Mouse (Mus musculus) lung, adult 18-20 months (tissue): ENCODE results near the gene Ssh1.

Experiments
- DNase-seq, 2 experiments: peaks; one replicate each; pipeline ENCODE4 v3.0.0; 2022; ENCODE audit warnings: mixed read lengths in 2 of 2

Gene Ssh1

GRCm38 (mm10) chr5:113993487-113994465 is at the start of gene Ssh1:
TSS of gene Ssh1 (minus strand) at chr5:113993894.
- peak; percentile 85 to 89 for DNase-seq

- peak; percentile 39 to 44 for DNase-seq
These were observed 47.7 kb upstream of the Ssh1 start for GRCm38 (mm10) chr5:114041327-114041930.

GRCm38 (mm10) chr5:114040911-114041310 is 47.2 kb upstream of the Ssh1 start:
- DNase-seq: no peak

GRCm38 (mm10) chr5:114040508-114040907 is 46.8 kb upstream of the Ssh1 start:
- DNase-seq: no peak

GRCm38 (mm10) chr5:114035111-114035510 is 41.4 kb upstream of the Ssh1 start:
- no peak for DNase-seq

- no peak for DNase-seq
These were observed 40.7 kb upstream of the Ssh1 start for GRCm38 (mm10) chr5:114034393-114034792.

- DNase-seq: no peak
These were observed 38.6 kb upstream of the Ssh1 start for GRCm38 (mm10) chr5:114032161-114032763.

- DNase-seq: no peak
These were observed 37.0 kb upstream of the Ssh1 start for GRCm38 (mm10) chr5:114030652-114031051.

- no peak for DNase-seq
These were observed 34.4 kb upstream of the Ssh1 start for GRCm38 (mm10) chr5:114028111-114028510.

- DNase-seq: no peak
These were observed 33.7 kb upstream of the Ssh1 start for GRCm38 (mm10) chr5:114027217-114027944.

GRCm38 (mm10) chr5:114024885-114025284 is 31.2 kb upstream of the Ssh1 start:
- DNase-seq: no peak

GRCm38 (mm10) chr5:114024390-114024789 is 30.7 kb upstream of the Ssh1 start:
- no peak for DNase-seq

GRCm38 (mm10) chr5:114015121-114015520 is 21.4 kb upstream of the Ssh1 start:
- DNase-seq: no peak

- no peak for DNase-seq
These were observed 15.4 kb upstream of the Ssh1 start for GRCm38 (mm10) chr5:114009049-114009448.

GRCm38 (mm10) chr5:114007753-114008453 is 14.2 kb upstream of the Ssh1 start:
- DNase-seq: no peak

- DNase-seq: no peak
These were observed 13.3 kb upstream of the Ssh1 start for GRCm38 (mm10) chr5:114006974-114007373.

- no peak for DNase-seq
These were observed 11.4 kb upstream of the Ssh1 start for GRCm38 (mm10) chr5:114005100-114005499.

- DNase-seq: no peak
These were observed 10.9 kb upstream of the Ssh1 start for GRCm38 (mm10) chr5:114004573-114004972.

GRCm38 (mm10) chr5:114003542-114003941 is 9.8 kb upstream of the Ssh1 start, which contains the start of gene Dao:
TSS of gene Dao (plus strand) at chr5:114003703.
- DNase-seq: no peak

- peak; percentile 74 to 77 for DNase-seq
These were observed 5.7 kb upstream of the Ssh1 start for GRCm38 (mm10) chr5:113999382-113999781.

- DNase-seq: no peak
These were observed 2.8 kb upstream of the Ssh1 start for GRCm38 (mm10) chr5:113996458-113996857.

GRCm38 (mm10) chr5:113993031-113993486 is 635 bp downstream of the Ssh1 start:
- peak in 1 of 2 experiments; percentile 35 for DNase-seq
